Comparison of ENCODE assay signal across 20 mouse cellular contexts in the genomic region with DNA sequence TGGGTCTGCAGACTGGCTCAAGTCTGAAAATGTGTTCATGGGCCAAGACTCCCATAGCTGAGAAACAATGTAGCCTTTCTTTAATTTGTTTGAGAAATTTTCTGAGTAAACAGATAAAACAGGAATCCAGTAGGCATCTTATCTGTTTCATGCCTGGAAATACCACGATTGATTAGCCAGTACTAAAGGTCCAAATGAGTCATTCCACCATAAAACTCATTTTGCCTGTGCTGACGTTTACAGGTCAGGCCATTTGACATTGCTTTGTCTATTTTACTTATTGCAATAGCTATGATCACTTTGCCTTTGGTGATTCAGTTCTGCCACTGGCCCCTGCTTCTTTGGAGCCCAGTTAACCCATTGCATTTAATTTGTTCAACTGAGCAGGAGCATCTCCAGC.
"Had no signal": no experiment of that assay in that cellular context is flagged by ENCODE, and none has a peak within 500 bp of the region (broad histone marks: within the 10 kb centered on the region; RNA-seq: fewer than 3 reads in every experiment).

No protein-coding gene starts in this region.

- ATAC-seq: liver, postnatal 0 days; lung, postnatal 0 days had no signal

- H3K9me3 ChIP-seq: limb, embryonic 10.5 days; neural tube, embryonic 12.5 days; neural tube, embryonic 15.5 days had no signal

- H3K27me3 ChIP-seq: kidney, embryonic 15.5 days; limb, embryonic 13.5 days; neural tube, embryonic 12.5 days; neural tube, embryonic 15.5 days had no signal

- H3K27ac ChIP-seq: kidney, embryonic 15.5 days; limb, embryonic 10.5 days; limb, embryonic 13.5 days; liver, embryonic 14.5 days; macrophage; neural tube, embryonic 12.5 days; neural tube, embryonic 15.5 days had no signal

- H3K9ac ChIP-seq: kidney, embryonic 15.5 days; limb, embryonic 13.5 days; liver, embryonic 14.5 days; liver, postnatal 0 days; lung, embryonic 14.5 days; neural tube, embryonic 12.5 days; neural tube, embryonic 15.5 days had no signal

- DNase-seq: kidney, adult 2 months; kidney, postnatal 10 days; kidney, postnatal 4 days; liver; liver, postnatal 0 days; lung, embryonic 14.5 days; midbrain, embryonic 14.5 days; right cerebral cortex, adult 18-20 months; right cerebral cortex, postnatal 14 days; right cerebral cortex, postnatal 4 days; thymus, adult 18-20 months; thymus, postnatal 36 days had no signal

- H3K4me3 ChIP-seq: kidney, embryonic 15.5 days; limb, embryonic 10.5 days; limb, embryonic 13.5 days; neural tube, embryonic 12.5 days; neural tube, embryonic 15.5 days had no signal

- H3K4me2 ChIP-seq: kidney, embryonic 15.5 days; limb, embryonic 13.5 days; lung, embryonic 14.5 days; neural tube, embryonic 12.5 days; neural tube, embryonic 15.5 days had no signal
